Mouse (Mus musculus) ovary, adult 18-20 months (tissue): Measurements from ENCODE around the gene Pdlim7.

ENCODE experiments used
- DNase-seq: peaks from one replicate; pipeline ENCODE4 v3.0.0; 2022; ENCODE audit warnings: low spot score, mixed read lengths

The Pdlim7 gene

DNA sequence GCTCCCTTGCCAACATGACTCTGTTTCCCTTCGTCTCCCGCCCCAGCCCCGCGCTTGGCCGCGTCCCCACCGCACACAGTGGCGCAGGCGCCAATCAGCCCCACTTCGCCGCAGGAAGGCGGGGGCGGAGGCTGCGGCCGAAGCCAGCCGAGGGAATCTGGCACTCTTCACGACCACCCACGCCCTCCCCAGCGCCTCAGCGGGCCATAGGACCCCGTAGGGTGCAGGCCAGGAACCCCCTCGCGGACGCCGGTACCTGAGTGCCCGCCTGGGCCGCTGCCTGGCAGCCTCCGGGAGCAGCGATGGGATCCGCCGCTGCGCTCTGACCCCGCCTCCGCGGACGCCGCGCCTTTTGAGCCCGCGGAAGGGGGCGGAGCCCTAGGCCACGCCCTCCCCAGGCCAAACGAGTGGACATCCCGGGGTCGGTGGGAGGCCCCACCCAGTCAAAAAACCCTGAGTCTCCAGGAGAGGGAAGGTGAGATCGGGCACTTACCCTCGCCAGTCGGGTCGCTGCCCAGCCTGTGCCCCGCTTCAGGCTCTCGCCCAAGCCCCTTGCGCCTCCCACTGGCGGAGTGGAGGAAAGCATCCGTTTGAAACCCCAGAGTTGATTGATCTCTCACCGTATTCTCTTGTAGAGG is at the start of gene Pdlim7:
TSS of gene Pdlim7 (minus strand) at position 566 of the 638 bp plus-strand sequence.
- peak; percentile 82 for DNase-seq

DNA sequence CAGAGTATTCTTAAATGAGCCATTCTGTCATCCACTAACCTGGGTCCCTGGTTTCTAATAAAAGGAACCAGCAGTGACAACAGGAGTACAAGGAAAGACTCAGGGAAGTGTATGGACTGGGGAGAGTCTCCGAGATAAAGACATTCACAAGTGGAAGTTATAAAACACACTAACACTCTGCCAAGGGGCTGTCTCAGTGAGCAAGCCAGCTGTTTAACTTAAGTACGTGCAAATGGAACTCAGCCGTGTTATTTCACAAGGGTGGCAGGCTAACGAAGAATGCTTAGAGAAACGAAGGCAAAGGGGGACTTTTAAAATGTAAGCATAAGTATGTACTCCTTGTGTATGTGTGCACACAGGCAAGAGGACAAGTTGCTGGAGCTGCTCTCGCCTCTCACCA is 44.0 kb upstream of the Pdlim7 start:
- no peak for DNase-seq

DNA sequence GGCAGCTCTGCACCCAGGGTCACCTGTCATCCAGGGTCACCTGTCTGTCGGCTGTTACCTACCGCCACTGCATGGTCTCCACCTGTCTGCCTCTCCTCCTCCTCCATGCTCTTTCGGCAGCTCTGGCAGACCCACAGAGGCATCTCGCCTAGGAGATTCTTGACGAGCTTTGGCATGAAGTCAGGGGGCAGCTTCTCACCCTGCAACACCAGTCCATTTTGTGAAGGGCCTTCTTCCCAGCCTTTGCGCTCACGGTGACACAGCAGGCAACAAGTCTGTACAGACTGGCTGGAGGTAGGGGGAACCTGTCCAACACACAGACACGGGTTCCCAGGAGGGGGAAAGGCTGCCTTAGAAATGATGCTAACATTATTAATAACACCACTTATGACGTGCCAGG is 42.4 kb upstream of the Pdlim7 start:
- DNase-seq = no peak

DNA sequence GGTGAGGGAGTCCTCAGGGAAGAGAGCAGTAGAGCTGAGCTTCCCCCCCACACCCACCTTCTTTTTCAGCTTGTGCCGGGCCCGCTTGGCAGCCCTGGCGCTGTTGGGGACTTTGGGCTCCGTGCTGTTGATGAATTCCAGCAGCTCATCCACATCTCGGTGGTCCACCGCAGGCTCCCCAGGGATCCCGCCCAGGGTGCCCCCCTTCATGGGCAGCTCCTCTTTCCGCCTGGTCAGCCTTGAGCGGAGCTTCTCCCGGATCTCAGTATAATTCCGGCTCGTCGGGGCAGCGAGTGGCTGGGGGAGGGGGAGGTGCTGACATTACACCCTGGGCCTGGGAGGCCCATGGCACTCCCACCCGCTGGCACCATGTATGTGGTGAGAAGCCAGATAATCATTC is 35.6 kb upstream of the Pdlim7 start:
- DNase-seq = no peak

DNA sequence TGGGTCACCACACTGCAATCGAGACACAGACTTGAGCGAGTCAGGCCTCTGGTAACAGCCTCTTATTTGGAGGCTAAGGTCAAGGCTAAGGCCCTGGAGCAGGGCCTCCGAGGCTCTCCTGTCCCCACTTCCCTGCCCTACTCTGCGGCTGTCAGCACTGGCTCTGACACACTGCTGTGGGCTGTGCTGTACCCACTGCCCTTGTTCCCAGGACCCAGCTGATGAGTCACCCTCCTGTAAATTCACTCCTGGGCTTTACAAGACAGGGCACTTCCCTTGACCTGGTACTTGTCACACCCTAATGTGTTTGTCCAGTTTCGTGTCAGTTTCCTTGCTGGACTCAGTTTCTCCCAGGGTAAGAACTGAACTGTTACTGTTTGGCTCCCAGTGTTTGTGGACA is 35.0 kb upstream of the Pdlim7 start:
- no peak for DNase-seq

DNA sequence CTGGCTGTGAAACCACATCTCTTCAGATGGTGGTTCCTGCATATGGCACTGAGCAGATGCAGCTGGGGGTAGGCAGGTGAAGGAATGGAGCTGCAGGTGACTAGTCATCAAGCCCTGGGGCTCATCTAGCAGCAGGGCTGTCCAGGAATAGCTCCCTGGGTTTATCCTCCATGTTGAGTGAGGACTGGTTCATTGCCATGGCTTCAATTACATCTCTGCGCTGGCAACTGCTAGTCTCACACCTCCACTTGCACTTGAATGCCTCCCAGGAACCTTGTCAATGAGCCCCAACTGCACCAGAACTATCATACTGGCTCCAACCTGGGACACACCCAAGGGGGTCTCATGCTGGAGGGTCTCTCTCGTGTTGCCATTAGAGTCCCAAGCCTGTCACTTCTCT is 34.4 kb upstream of the Pdlim7 start:
- no peak for DNase-seq

DNA sequence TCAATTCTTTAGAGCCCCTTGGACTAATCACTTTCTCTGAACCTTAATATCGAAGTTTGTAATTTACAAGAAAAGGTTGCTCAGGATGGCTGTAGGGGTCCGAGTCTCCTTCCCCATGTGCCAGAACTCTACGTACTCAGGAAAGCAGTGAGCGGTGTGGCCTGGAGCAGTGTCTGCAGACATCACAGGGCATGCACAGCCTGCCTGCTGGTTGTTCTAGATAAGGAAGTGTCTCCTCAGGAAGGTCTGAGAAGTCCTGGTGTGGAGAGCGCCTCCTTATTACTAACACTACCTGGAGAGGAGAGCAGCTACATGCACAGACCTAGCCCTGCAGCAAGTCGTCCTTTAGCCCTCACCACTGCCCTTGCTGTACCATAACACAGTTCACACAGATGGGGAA is 31.3 kb upstream of the Pdlim7 start:
- DNase-seq = no peak

DNA sequence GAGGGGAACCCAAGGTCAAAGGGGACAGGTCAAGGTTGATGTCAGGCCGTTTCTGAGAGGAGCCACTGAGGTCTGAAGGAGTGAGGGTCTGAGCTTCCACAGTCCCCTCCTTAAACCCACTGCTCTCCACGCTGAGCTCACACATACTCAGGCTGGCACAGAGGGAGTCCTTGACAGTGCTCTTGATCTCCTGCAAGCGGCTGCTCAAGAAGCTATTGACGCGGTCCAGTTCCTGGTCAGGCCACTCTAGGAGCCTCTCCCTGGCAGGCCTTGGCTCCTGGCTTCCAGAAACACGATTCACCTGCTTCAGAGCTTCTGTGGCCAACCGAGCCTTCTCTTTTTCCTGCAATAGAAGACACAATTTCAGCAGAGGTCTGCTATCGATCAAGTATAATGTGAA is 30.0 kb upstream of the Pdlim7 start:
- no peak for DNase-seq

DNA sequence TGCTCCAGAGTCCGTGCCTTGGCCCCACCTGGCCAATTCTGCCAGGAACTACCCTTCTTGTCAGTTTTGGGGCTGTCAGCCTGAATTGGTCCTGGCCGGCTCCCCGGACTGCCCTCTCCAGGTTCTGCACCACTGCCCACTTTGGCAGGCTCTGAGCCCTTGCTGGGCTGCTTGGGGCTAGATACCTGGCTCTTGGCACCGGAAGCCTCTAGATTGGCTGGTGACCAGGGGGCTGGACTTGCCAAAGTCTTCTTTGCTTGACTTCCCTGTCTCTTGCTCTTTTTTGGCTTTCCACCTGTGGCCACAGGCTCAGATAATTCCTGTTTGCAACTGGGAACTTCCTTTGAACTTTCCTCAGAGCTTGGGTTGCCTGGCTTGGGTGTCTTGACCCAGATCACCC is 29.4 kb upstream of the Pdlim7 start:
- no peak for DNase-seq

DNA sequence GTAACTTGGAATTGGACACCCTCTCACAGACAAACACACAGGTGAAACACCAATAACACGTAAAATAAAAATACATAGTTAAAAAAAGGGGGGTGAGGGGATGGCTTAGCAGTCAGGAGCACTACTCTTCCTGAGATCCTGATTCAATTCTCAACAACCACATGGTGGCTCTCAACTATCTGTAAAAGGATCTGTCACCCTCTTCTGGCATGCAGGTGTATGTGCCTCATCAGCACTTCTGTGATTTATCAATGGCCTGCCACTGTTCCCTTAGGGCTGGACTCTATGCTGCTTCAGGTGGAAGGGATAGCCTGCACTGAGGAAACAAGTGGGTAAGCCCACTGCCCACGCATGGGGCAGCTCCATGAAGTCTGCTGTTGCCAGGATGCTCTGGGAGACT is 27.5 kb upstream of the Pdlim7 start:
- no peak for DNase-seq

DNA sequence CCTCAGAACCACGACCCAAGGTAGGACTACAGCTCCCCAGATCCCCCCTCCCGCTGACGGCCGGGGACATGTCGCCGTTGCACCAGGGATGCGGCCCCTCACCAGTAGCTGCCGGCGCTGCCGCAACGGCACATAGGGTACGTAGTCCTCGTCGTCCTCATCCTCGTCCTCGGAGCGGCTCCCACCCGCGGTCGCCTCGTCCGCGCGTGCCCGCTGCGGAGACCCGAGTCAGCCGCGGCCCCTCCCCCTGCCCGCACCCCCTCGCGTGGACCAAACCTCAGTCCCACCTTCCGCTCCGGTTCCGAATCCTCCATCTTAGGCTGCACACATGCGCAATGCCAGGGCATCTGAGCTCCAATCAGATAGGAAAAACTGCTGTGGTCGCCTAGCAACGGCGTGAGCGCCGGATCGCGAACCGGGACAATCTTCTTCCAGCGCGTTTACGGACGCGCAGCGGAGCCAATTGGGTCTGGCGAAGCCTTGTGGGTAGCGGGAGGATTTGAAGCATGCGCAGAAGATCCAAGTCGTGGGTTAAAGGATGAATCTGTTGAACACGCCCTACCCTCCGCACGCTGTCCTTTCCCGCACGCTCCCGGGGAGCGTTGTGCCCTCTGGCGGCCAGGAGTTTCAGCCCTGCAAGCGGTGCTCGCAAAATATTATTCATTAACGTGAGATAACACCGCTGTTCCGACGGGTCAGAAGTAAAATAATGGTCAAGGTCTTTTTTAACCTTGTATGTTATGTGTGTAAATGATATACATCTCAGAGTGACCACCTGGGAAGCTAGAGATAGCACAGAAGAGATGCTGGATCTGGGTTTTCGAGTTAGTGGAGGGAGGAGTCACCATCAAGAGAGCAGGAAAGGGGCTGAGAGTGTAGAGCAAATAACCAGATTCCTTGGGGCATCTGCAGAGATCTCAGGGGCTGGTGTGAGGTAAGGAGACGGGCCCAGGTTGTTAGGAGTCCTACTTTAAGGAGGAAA is 23.0 kb upstream of the Pdlim7 start, which contains the start of gene Ddx41:
TSS of gene Ddx41 (minus strand) at position 465 of the 982 bp plus-strand sequence.
- peak; percentile 99 for DNase-seq

DNA sequence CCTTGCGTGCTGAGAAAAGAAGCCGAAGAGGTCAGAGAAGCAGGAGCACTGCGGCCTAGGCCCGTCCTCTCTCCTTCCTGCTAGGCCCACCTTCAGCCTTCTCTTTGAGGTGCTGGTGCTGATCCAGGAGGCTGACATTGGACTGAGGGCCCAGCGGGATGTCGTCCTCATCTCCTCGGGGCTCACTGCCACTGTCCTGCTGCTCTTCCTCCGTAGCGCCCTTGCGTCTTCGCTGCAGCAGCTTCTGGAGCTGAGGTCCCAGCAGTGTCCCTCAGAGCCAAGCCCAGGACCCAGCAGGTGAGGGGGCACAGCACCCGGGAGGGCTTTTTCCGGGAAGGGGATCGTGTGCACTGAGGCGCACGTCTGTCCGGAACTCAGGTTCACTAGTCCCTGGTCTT is 22.3 kb upstream of the Pdlim7 start:
- DNase-seq = no peak

DNA sequence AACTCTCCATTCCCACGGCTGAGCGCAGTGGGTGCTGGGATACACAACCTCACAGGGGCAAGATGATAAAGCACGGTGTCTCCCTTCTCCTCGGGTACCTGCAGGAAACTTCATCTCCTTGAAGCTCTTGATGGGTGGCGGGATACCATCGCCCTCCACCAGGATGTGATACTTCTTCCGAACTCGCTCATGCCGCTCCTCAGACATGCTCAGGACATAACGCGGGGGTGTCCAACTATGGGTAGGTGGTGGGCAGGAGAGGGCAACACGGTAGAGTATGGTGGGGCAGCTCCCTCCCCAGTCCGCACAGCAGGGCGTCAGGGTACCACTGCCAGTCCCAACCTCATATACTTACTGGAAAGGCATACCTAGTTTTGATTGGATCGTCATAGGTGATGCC is 21.7 kb upstream of the Pdlim7 start:
- DNase-seq = no peak

DNA sequence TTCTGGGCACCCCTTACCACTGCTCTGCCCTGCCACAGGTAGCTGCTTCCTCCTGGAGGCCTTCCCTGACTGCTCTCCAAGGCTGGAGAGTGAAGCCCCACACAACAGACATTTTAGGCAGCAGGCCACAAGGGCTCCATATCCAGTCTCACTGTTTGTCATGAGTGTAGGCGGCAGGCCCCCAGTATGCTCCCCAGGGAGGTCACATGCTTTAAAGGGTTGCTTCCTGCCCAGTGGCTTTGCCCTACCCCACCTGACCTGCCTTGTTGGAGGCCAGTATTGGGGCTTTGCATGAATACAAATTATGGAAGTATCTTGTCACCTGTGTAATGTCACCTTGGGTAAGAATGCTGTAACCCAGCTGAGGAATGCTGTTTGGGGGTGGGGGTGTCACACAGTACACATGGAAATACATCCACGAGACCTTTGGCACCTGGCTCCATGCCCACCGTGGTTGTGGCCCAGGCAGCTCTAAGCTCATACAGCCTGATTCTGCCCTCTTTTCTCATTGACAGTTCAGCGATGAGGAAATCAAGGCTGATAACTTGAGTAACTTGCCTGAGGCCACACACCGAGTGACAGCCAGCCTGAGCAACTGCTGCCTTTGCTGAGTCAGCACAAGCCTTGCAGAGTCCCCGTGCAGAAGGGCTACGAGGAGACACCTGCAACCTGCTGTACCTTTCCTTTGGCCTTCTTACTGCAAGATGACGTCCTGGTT is 15.9 kb upstream of the Pdlim7 start, which contains the start of gene Dok3:
TSS of gene Dok3 (minus strand) at position 99 of the 718 bp plus-strand sequence.
- no peak for DNase-seq

DNA sequence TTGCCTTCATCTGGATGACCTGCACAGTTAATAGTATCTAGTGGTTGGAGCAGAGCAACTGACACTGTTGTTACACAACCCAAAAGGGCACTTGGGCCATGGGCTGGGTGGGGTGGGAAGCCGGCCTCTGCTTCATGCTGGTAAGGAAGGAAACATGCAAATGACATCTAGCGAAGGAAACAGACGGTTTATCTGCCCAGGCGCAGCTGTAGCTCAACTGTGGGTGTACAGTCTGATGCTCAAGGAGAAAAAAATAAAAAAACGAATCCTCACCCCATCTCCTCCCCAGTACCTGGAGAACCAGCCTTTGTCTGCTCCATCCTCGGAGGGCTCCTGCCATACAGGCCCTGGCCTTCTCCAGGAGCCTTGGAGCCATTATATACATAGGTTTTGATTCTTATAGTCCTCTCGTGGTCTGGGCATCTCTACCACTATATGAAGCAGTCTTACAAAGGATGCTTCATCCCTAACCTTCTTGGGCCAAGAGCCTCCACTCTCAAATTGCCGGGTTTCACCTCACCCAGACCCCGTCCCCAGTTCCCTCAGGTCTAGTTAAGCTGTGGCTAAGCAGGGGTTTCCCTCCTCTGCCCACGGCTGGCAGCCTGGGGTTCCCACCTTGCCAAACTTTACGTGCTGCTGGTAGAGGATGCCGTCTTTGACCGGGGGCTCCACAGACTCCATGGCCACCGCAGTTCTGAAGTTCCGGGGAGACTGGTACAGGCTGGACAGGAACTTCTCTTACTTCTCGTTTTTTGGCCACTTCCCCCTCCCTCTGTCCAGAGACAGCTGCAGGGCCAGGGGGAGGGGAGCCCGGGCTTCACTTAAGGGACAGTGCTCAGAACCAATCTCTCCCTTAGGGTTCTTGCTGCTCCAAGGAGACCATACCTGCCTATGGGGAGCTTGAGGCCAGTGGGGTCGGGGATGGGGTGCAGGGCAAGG is 14.6 kb upstream of the Pdlim7 start:
- no peak for DNase-seq

DNA sequence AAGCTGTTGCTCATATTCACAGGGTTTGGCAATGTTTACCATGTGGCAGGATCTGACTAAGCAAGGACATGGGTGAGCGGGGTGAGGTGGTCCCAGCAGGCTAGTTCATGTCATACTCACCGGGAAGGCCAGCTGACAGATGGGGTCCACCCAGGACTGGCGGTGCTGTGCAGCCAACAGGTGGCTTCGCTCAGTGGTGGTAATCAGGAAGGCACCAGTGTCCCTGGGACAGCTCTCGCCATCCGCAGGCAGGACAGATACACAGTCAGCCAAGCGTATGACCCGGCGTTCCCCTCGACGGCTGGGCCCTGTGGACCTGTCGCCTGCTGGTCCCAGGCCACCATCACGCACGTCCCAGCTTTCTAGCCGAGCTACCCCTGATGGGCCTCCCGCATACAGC is 13.7 kb upstream of the Pdlim7 start:
- no peak for DNase-seq

DNA sequence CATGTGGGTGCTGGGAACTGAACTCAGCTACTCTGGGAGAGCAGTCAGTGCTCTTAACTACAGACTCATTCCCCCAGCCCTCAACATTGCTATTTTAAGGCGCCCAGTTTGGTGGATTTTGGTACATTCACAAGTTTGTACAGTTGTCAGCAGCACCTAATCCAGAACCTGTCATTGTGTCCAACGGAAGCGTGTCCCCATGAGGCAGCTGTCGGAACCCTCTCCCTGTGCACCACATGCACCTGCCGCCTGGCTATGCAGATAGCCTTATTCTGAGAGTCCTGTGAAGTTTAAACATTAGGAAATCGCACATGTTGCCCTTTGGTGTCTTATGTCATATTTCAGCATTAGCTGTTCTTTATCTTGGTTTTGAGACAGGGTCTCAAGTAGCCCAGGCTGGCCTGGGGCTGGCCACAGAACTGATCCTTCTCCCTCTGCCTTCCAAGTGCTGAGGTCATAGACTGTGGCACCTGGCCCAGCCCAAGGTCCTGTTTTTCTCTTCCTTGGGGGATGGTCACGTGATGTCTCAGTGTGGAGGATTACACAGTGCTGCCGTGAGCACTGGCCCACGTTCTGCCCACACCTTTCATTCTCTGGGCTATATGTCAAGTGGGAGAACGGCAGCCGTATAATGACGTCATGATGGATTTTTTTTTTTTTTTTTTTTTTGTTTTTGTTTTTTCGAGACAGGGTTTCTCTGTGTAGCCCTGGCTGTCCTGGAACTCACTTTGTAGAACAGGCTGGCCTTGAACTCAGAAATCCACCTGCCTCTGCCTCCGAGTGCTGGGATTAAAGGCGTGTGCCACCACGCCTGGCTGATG is 12.5 kb upstream of the Pdlim7 start:
- no peak for DNase-seq

DNA sequence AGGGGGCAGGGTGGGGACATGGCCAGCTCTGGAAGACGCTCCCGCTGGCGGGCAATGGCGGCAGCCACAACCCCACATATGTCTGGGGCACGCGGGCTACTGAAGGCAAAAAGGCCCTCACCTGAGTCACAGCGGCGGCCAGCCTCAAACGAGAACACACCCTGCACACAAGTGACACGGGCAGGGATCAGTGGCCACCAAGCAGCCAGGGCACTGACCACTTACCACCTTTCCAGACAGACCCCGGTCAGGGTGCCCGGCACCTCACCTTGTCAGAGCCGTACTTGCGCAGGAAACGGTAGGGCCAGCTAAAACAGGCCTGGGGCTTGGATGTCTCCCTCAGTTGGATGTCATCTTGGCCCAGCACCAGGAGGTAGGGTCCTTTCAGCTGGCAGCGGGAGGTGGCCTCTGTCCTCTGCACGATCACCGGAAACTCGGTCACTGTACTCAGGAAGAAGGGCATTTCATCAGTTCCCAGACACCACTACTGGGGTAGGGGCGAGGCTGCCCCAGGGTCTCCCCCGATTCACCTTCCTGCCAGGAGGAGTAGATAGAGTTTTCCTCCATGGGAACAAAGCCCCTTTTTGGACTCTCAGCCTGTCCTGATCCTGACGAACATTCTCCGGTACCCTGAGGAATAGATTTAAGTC is 10.6 kb upstream of the Pdlim7 start:
- no peak for DNase-seq

DNA sequence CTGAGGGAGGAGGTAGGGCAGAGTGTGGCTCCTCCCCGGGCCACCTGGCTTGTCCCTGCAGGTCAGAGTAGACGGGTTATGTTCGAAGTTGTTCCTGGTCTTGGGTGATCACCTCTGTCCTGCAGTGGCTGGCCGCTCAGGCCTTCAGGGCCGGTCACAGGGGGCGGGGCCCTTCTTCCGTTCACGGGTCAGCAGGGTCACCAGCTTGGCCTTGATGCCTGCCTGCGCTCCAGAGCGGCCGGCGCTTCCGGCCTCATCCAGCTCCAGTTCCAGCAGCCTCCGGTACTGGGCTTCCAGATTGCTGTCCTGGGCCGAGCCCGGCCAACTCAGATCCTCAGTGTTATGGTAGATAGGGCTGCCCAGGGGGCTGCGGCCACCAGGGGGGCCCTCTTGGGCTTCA is 9.8 kb upstream of the Pdlim7 start:
- peak; percentile 52 for DNase-seq

DNA sequence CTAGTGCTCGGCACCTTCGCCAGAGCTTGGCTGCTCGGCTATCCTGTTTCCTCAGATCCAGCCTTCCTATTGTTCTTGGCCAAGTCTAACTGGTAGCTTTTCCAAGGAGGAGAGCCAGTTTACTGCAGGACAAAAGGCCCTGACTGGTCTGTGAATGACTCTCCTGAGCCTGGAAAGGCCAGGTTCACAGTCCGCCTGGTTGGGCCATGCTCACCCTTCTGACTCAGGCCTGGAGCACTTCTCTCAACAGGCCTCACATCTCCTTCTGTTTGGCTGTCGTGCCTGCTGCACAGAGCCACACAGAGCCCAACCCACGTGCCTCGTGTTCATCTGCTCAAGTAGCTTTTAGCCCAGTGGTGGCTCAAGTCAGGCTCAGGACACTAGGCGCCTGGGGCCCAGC is 9.3 kb upstream of the Pdlim7 start:
- DNase-seq = no peak
